Mouse (Mus musculus) liver, adult 2 months (tissue): ENCODE results near the gene Ccdc85c.

ENCODE experiments used
- CTCF ChIP-seq: fragments of 200-500 bp; IDR thresholded peaks from 2 replicates; pipeline ENCODE4 v1.5.1; 2011; ENCODE audit warnings: low read depth, low read length, control low read depth
- POLR2A ChIP-seq: fragments of 200-500 bp; IDR thresholded peaks from 2 replicates; pipeline ENCODE4 v1.6.1; 2011; ENCODE audit warnings: low read length, control low read depth; ENCODE audit not compliant: insufficient read depth; ENCODE audit errors: extremely low read depth

DNA sequence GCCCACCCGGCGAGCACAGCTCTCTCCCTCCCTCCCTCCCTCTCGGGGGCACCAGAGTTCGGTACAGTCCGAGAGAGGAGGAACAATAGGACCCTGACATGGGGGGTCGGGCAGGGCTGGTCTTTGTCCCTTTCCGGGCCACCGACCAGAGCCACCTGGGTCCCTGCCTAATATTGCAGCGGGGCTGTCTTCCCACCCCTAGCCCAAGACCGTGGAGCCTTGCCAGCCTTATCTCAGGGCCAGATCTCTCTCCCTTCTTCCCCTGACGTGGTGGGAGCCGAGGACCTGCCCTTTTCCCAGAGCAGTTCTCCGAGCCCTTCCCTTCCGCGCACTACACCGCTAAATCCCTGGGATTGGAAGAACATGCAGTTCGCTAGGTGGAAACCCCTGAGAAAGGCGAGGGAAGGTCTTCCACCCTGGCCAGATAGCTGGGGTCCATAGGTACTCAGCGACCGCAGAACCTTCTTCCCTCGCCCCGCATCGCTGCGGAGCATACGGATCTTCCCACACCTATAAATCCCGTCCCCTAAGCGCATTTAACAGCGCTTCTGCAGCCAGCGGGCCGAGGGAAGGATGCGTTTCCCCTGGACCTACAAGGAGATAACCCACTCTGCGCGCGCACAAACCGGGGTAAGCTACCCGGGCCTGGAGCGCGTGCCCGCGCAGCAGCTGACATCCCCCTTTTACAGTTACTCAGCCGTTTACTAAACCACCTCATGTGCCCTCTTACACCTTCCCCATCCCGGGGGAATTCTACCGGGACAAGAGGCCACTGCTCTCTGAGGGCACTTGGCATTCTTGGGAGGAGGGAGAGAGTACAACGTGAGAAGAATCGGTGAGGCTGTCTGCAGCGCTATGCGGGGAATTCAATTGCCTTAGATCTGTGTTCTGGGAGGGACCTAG is 946 bp upstream of the Ccdc85c start:
- TF ChIP-seq CTCF (no peak), POLR2A (no peak)
